Mouse (Mus musculus) brown adipose tissue, adult 24 weeks (tissue): Measurements from ENCODE around the gene Gtdc1. TPM values are rescaled to one million over a fixed set of nuclear protein-coding genes. Genes with fewer than 3 reads are reported as not detected.
A peak's percentile ranks its signal among the peaks of the same experiment; 100 is the strongest.

Experiments used
- H3K27ac ChIP-seq: fragments of 200-500 bp; replicated peaks from 2 replicates; pipeline ENCODE4 v1.5.1; 2012; ENCODE audit warnings: low read depth, mild to moderate bottlenecking, low read length
- H3K4me1 ChIP-seq: fragments of 200-500 bp; 2 replicates; pipeline ENCODE4 v1.6.1; 2012; ENCODE audit warnings: low read length, mixed read lengths; ENCODE audit not compliant: control insufficient read depth, insufficient read depth, insufficient read length
- H3K4me3 ChIP-seq: fragments of 200-500 bp; 2 replicates; pipeline ENCODE4 v1.5.1; 2012; ENCODE audit warnings: low read depth, mild to moderate bottlenecking, low read length, moderate library complexity; ENCODE audit not compliant: insufficient read depth
- polyA plus RNA-seq: library from polyadenylated mRNA; stranded (reverse); fragments of >200 nt; gene quantifications from 2 replicates; pipeline ENCODE4 v1.2.4, GENCODE M21; 2012; ENCODE audit not compliant: missing spikeins, insufficient read depth, insufficient read length

The Gtdc1 gene
- polyA plus RNA-seq, result 5.3 and 13.3 TPM in 2 replicates

- peak within 1 kb of the TSS; percentile 79 for H3K4me3 ChIP-seq
- H3K27ac ChIP-seq, result peak within 1 kb of the TSS; percentile 78
- H3K4me1 ChIP-seq, result no peaks in the 10 kb centered on the region
Measured at GRCm38 (mm10) chr2:44927482-44927811, at the start of gene Gtdc1. Gtdc1 (minus strand) TSS chr2:44927657.

- Histone ChIP-seq H3K4me3 (no peak overlapping the region), H3K27ac (peak overlapping the region; percentile 17; the same call in 1 of the 2 replicates), H3K4me1 (peaks cover 7% of the 10 kb centered on the region; the same call in 1 of the 2 replicates)
Measured at GRCm38 (mm10) chr2:44977051-44977450, 49.6 kb upstream of the Gtdc1 start.

- Histone ChIP-seq H3K4me3 (no peak overlapping the region), H3K4me1 (peaks cover 7% of the 10 kb centered on the region; the same call in 1 of the 2 replicates), H3K27ac (peak overlapping the region; percentile 78)
Measured at GRCm38 (mm10) chr2:44976484-44976883, 49.0 kb upstream of the Gtdc1 start.

GRCm38 (mm10) chr2:44973828-44974227, 46.4 kb upstream of the Gtdc1 start:
- Histone ChIP-seq H3K4me3 (no peak overlapping the region), H3K4me1 (peaks cover 7% of the 10 kb centered on the region; the same call in 1 of the 2 replicates), H3K27ac (no peak overlapping the region; the same call in 1 of the 2 replicates)

- 0 out of 2 replicates have a peak, but pooled peaks cover 2% of the 10 kb centered on the region for H3K4me1 ChIP-seq
- no peak overlapping the region for H3K27ac ChIP-seq
- no peak overlapping the region for H3K4me3 ChIP-seq
Measured at GRCm38 (mm10) chr2:44970087-44970646, 42.7 kb upstream of the Gtdc1 start.

GRCm38 (mm10) chr2:44969640-44970039, 42.2 kb upstream of the Gtdc1 start:
- 0 out of 2 replicates have a peak, but pooled peaks cover 2% of the 10 kb centered on the region for H3K4me1 ChIP-seq
- H3K27ac ChIP-seq, result no peak overlapping the region
- no peak overlapping the region for H3K4me3 ChIP-seq

- Histone ChIP-seq H3K4me3 (no peak overlapping the region), H3K4me1 (0 out of 2 replicates have a peak, but pooled peaks cover 2% of the 10 kb centered on the region), H3K27ac (no peak overlapping the region)
Measured at GRCm38 (mm10) chr2:44969226-44969625, 41.8 kb upstream of the Gtdc1 start.

- no peak overlapping the region for H3K4me3 ChIP-seq
- no peak overlapping the region for H3K27ac ChIP-seq
- H3K4me1 ChIP-seq, result peaks cover 4% of the 10 kb centered on the region; the same call in 1 of the 2 replicates
Measured at GRCm38 (mm10) chr2:44965834-44966555, 38.5 kb upstream of the Gtdc1 start.

- Histone ChIP-seq H3K27ac (no peak overlapping the region), H3K4me3 (no peak overlapping the region), H3K4me1 (peaks cover 4% of the 10 kb centered on the region; the same call in 1 of the 2 replicates)
Measured at GRCm38 (mm10) chr2:44962620-44963019, 35.2 kb upstream of the Gtdc1 start.

GRCm38 (mm10) chr2:44961192-44961591, 33.7 kb upstream of the Gtdc1 start:
- Histone ChIP-seq H3K4me3 (no peak overlapping the region), H3K27ac (no peak overlapping the region), H3K4me1 (peaks cover 4% of the 10 kb centered on the region; the same call in 1 of the 2 replicates)

- H3K27ac ChIP-seq, result no peak overlapping the region
- H3K4me1 ChIP-seq, result peaks cover 4% of the 10 kb centered on the region; the same call in 1 of the 2 replicates
- H3K4me3 ChIP-seq, result no peak overlapping the region
Measured at GRCm38 (mm10) chr2:44960561-44960960, 33.1 kb upstream of the Gtdc1 start.

- Histone ChIP-seq H3K4me1 (peaks cover 6% of the 10 kb centered on the region; the same call in 1 of the 2 replicates), H3K27ac (no peak overlapping the region), H3K4me3 (no peak overlapping the region)
Measured at GRCm38 (mm10) chr2:44957329-44957797, 29.9 kb upstream of the Gtdc1 start.

- Histone ChIP-seq H3K27ac (peak overlapping the region; percentile 87), H3K4me3 (no peak overlapping the region), H3K4me1 (peaks cover 8% of the 10 kb centered on the region; the same call in 1 of the 2 replicates)
Measured at GRCm38 (mm10) chr2:44956232-44956631, 28.8 kb upstream of the Gtdc1 start.

GRCm38 (mm10) chr2:44955506-44955905, 28.0 kb upstream of the Gtdc1 start:
- Histone ChIP-seq H3K4me3 (no peak overlapping the region), H3K27ac (no peak overlapping the region), H3K4me1 (peaks cover 8% of the 10 kb centered on the region; the same call in 1 of the 2 replicates)

- Histone ChIP-seq H3K4me3 (no peak overlapping the region), H3K4me1 (peaks cover 8% of the 10 kb centered on the region; the same call in 1 of the 2 replicates), H3K27ac (no peak overlapping the region)
Measured at GRCm38 (mm10) chr2:44954180-44954579, 26.7 kb upstream of the Gtdc1 start.
